Mouse (Mus musculus) forebrain, embryonic 12.5 days (tissue): ENCODE measurements around the gene Tut4. TPM values are rescaled to one million over a fixed set of nuclear protein-coding genes. Genes with fewer than 3 reads are reported as not detected.

Experiments used
- ATAC-seq: fragments of 200-750 bp; cut with Nextera tagmentation; 2 replicates; pipeline ENCODE4 v1.8.0; 2017; ENCODE audit warnings: moderate TSS enrichment; ENCODE audit not compliant: low FRiP score
- H3K27ac ChIP-seq: fragments of 300-500 bp; sonication (generic); 2 replicates; pipeline ENCODE4 v1.5.1; 2016; ENCODE audit warnings: mild to moderate bottlenecking
- H3K27me3 ChIP-seq: fragments of 300-500 bp; sonication (generic); 2 replicates; pipeline ENCODE4 v1.6.1; 2016; ENCODE audit warnings: mild to moderate bottlenecking
- H3K36me3 ChIP-seq: fragments of 300-500 bp; sonication (generic); replicated peaks from 2 replicates; pipeline ENCODE4 v1.6.1; 2016; ENCODE audit warnings: mild to moderate bottlenecking
- H3K4me1 ChIP-seq: fragments of 300-500 bp; sonication (generic); 2 replicates; pipeline ENCODE4 v1.6.1; 2016
- H3K4me2 ChIP-seq: fragments of 300-500 bp; sonication (generic); 2 replicates; pipeline ENCODE4 v1.6.1; 2016; ENCODE audit warnings: mild to moderate bottlenecking, moderate library complexity
- H3K4me3 ChIP-seq: fragments of 300-500 bp; sonication (generic); replicated peaks from 2 replicates; pipeline ENCODE4 v1.5.1; 2016; ENCODE audit warnings: mild to moderate bottlenecking
- H3K9ac ChIP-seq: fragments of 300-500 bp; sonication (generic); 2 replicates; pipeline ENCODE4 v1.6.1; 2016; ENCODE audit warnings: mild to moderate bottlenecking
- H3K9me3 ChIP-seq: fragments of 300-500 bp; sonication (generic); 2 replicates; pipeline ENCODE4 v1.6.1; 2016
- WGBS: fragments of 180-500 bp; shearing (Covaris S2); methylation state at CpG from one replicate; pipeline ENCODE4 v1.1.7; 2016; 5-methylcytosine and 5-hydroxymethylcytosine counted together
- polyA plus RNA-seq: library from polyadenylated mRNA; unstranded; fragments of >200 nt; fragmentation: Nextera tagmentation; extraction: Ambion mirVana; gene quantifications from 2 replicates; pipeline ENCODE4 v1.2.1, GENCODE M21; 2016

The Tut4 gene
- polyA plus RNA-seq, 1 experiment from 2014 or later = 118 TPM

DNA sequence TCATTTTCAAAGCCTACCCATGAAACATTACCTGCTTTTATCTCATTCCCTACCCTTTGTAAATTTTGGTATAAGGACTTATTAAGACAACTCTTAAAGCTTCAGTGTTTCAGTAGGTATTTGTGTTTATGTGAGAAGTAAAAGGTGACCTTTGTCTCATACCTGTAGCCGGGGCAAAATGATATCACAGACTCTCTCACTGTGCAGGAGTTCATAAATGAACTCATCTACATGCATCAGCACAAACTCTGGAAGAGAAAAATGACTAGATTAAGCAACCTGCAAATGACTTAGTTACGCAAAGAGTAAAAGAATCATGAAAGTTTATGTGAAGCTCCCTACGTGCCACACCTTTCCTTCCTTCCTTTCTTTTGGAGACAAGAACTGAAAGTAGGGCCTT is 113.4 kb downstream of the Tut4 start:
- WGBS = 99% methylated on average over 3 of the region's 3 CpGs
- Histone ChIP-seq H3K27ac (no peak overlapping the region), H3K4me1 (peaks cover 6% of the 10 kb centered on the region), H3K4me3 (no peak overlapping the region), H3K4me2 (no peak overlapping the region), H3K36me3 (peaks cover 69% of the 10 kb centered on the region), H3K9ac (no peak overlapping the region), H3K27me3 (no peaks in the 10 kb centered on the region), H3K9me3 (no peaks in the 10 kb centered on the region)
- ATAC-seq = no peak

DNA sequence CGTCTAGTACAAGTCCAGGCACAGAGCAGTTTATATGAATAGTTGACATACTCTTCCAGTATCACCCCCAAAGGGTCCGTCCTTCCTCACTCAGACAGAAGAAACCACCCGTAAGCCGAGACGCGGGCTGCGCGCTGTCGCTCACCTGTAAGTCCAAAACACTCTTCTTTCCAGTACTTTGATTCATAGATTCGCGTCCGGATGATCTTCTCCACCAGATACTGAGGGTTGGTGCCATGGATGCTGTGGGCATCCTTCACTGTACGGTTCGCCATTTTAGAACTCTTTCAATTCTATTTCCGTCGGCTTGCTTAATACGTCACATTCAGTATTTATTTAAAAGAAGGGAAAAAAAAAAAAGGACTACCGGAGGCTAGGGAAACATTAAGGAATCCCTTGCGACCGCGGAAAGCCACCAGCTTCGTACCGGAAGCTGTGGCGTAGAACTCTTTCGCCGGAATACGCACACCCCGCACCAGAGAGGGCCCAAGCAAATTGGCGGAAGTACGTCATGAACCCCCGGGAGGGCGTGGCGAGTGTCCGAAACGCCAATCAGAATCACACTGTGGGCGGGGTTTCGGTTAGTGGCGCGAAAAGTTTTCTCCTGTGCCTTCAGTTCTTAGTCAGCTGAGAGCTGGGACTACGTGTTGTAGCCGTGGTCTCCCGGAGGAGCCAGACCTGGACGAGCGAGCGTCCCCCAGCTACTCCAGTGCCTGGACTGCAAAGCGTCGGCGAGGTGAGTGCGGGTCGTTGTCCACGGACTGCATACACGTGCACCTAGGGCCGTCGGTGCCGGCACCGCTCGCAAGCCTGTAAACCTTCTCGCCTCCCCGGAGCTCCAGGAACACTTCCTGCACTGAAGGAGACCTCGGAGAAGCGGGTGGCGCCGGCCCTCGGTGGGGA is 119.9 kb downstream of the Tut4 start, which contains the start of the genes Prpf38a and Orc1:
Prpf38a (minus strand) TSS at position 497 of the 903 bp plus-strand sequence.
Orc1 (plus strand) TSS at position 584 of the 903 bp plus-strand sequence.
- H3K4me2 ChIP-seq = peak within 1 kb of the TSS; percentile 82
- under 1% methylated on average over 64 of the region's 64 CpGs for WGBS
- peaks cover 25% of the 10 kb centered on the region for H3K4me1 ChIP-seq
- peak within 1 kb of the TSS; percentile 77 for H3K9ac ChIP-seq
- H3K4me3 ChIP-seq = peak within 1 kb of the TSS; percentile 76
- H3K9me3 ChIP-seq = no peaks in the 10 kb centered on the region
- ATAC-seq = peak; percentile 99
- H3K27ac ChIP-seq = peak within 1 kb of the TSS; percentile 73
- H3K27me3 ChIP-seq = no peaks in the 10 kb centered on the region
- H3K36me3 ChIP-seq = peaks cover 26% of the 10 kb centered on the region

DNA sequence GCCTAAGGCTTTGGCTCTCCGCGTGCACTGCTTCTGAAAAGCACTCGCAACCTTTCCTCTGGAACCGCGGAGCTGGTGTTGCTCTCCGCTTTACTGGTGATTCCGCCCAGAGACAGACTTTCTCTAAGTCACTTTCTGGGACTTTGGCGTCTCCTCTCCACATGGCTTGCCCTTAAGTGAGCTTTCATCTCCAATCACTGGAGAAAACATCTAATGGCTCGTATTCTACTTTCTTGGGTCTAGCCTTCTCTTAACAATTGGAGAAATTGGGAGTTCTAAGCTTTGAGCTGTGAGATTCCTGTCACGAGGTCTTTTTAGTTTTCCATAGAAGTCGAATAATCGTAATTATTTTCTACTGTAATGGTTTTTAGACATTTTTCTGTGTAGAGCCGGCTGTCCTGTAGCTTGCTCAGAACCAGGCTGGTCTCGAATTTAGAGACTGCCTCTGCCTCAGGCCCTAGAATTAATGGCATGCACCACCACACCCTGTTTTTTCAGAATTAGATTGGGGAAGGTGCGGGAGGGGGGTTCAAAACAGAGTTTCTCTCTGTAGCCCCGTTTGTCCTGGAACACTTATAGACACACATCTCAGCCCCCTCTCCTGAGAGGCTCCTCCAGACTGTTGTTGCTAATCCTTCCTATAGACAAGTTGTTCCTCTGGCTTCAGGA is 120.7 kb downstream of the Tut4 start:
- 1% methylated on average over 16 of the region's 16 CpGs for WGBS
- H3K36me3 ChIP-seq = peaks cover 21% of the 10 kb centered on the region
- H3K9ac ChIP-seq = peak overlapping the region; percentile 62
- H3K27me3 ChIP-seq = no peaks in the 10 kb centered on the region
- H3K9me3 ChIP-seq = no peaks in the 10 kb centered on the region
- H3K4me2 ChIP-seq = peak overlapping the region; percentile 68
- peak overlapping the region; percentile 63 for H3K27ac ChIP-seq
- peak overlapping the region; percentile 76 for H3K4me3 ChIP-seq
- H3K4me1 ChIP-seq = peaks cover 25% of the 10 kb centered on the region
- no peak for ATAC-seq

DNA sequence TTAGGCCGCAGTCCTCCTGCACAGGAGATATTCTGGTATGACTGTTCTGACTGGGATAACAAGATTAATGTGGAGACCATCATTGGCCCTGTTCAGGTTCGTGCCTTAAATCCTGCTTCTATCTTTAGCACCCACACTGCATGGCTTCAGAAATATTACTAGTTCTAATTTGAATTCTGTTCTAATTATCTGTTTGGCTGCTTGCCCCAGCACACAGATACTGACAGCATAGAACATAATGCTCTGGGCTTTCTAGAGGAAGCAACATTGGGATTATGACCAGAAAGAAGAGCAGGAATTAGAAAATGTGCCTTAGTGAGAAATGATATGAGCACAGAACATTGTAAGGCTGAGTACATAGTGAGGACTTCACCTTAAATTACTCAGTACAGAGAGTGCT is 134.2 kb downstream of the Tut4 start:
- Histone ChIP-seq H3K27me3 (no peaks in the 10 kb centered on the region), H3K36me3 (peaks cover 16% of the 10 kb centered on the region), H3K27ac (no peak overlapping the region), H3K4me3 (no peak overlapping the region), H3K9ac (no peak overlapping the region), H3K9me3 (no peaks in the 10 kb centered on the region), H3K4me2 (no peak overlapping the region), H3K4me1 (no peaks in the 10 kb centered on the region)
- WGBS = 93% methylated on average over 2 of the region's 2 CpGs
- ATAC-seq = no peak

DNA sequence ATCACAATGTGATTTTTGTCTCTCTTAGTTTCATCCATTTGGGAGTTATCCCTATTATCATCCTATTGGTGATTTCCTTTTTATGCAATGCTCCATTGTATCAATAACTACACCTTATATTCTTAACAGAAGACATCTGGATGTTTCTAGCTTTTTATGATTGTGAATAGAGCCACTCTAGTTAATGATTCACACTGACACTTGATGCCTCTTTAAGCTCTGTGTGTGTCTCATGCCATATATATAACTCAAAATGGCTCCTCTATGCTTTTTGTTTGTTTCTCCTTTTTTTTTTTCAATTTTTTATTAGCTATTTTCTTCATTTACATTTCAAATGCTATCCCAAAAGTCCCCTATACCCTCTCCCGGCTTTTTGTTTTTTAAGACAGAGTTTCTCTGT is 136.6 kb downstream of the Tut4 start:
- no peak overlapping the region for H3K4me3 ChIP-seq
- H3K27me3 ChIP-seq = no peaks in the 10 kb centered on the region
- H3K4me1 ChIP-seq = no peaks in the 10 kb centered on the region
- H3K9me3 ChIP-seq = no peaks in the 10 kb centered on the region
- H3K27ac ChIP-seq = no peak overlapping the region
- ATAC-seq = no peak
- peaks cover 26% of the 10 kb centered on the region for H3K36me3 ChIP-seq
- no peak overlapping the region for H3K9ac ChIP-seq
- 78% methylated on average over 1 of the region's 1 CpGs for WGBS
- H3K4me2 ChIP-seq = no peak overlapping the region

DNA sequence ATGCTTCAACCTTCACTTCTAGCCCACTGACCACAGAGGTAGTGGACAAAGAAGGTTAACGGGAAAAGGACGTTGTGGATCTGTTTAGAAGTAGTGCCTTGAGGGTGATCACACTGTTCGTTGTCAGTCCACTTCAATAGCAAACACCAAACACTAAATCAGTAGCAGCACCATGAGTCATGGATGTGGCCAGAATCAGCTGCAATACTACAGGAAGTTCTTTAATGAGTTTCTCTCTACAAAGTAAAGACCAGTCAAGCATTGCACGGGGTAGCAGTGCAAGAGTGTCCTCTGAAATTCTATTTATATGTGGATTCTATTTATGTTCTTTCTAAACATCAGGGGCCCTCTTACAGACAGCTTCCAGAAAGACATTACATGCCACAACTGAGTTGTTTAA is 139.1 kb downstream of the Tut4 start:
- peaks cover 40% of the 10 kb centered on the region for H3K36me3 ChIP-seq
- no peaks in the 10 kb centered on the region for H3K27me3 ChIP-seq
- no peak overlapping the region for H3K9ac ChIP-seq
- no peak overlapping the region for H3K27ac ChIP-seq
- 87% methylated on average over 4 of the region's 4 CpGs for WGBS
- H3K4me2 ChIP-seq = no peak overlapping the region
- no peaks in the 10 kb centered on the region for H3K9me3 ChIP-seq
- H3K4me1 ChIP-seq = no peaks in the 10 kb centered on the region
- no peak for ATAC-seq
- H3K4me3 ChIP-seq = no peak overlapping the region

DNA sequence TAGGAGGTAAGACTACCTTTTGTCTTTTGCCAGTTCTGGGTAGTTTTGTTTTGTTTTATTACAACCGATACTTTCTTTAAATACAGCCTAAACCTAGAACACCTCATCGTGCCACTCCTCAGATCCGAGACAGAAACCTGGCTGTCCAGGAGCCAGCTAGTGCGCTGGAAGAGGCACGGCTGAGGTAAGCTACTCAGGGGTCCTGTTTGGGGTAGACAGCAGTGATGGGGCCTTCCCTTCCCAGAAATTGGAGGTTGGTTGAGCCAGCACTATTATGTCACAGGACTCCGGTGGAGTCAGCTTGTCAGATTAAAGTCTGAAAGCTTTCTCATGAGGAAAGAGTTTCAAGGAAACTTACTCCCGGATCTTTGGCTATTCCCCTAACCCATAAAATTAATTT is 142.6 kb downstream of the Tut4 start:
- Histone ChIP-seq H3K36me3 (peaks cover 66% of the 10 kb centered on the region), H3K9me3 (no peaks in the 10 kb centered on the region), H3K27ac (no peak overlapping the region), H3K27me3 (no peaks in the 10 kb centered on the region), H3K4me1 (no peaks in the 10 kb centered on the region), H3K9ac (no peak overlapping the region), H3K4me2 (no peak overlapping the region), H3K4me3 (no peak overlapping the region)
- WGBS = 95% methylated on average over 7 of the region's 7 CpGs
- ATAC-seq = no peak

DNA sequence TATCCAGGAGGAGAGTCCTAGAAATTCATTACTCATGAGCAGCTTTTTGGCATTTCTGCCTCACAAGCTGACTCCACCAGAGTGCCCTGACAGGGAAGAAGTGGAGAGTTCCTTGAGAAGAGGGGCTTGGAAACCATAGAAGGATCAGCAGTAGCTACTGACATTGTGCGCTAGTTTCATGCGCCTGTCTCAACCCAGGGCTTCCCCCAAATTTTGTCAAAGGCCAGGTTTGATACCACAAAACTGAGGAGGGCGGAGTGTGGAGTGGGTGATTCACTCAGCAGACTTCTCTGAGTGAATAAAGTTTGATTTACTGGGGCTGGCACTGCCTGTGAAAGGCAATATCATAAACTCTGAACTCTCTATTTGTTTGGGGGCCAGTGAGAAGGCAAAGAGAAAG is 149.4 kb downstream of the Tut4 start:
- Histone ChIP-seq H3K9me3 (no peaks in the 10 kb centered on the region), H3K27ac (no peak overlapping the region), H3K27me3 (no peaks in the 10 kb centered on the region), H3K4me3 (no peak overlapping the region), H3K36me3 (peaks cover 39% of the 10 kb centered on the region), H3K4me1 (no peaks in the 10 kb centered on the region), H3K4me2 (no peak overlapping the region), H3K9ac (no peak overlapping the region)
- 93% methylated on average over 3 of the region's 3 CpGs for WGBS
- ATAC-seq = no peak

Other genes starting within 250 kb of the Tut4 start
- gene Zyg11a, start 241.4 kb upstream of the Tut4 start, polyA plus RNA-seq = not detected in 2 replicates
- 26.2 and 31.1 TPM in 2 replicates for gene Zyg11b, start 158.3 kb upstream of the Tut4 start, polyA plus RNA-seq
- gene Coa7, start 131.3 kb upstream of the Tut4 start, polyA plus RNA-seq = 49.0 and 49.3 TPM in 2 replicates
- gene Shisal2a, start 76.1 kb upstream of the Tut4 start, polyA plus RNA-seq = 2.2 and 2.3 TPM in 2 replicates
- gene Gpx7, start 52.5 kb upstream of the Tut4 start, polyA plus RNA-seq = 29.2 and 35.1 TPM in 2 replicates
- gene Prpf38a, start 119.9 kb downstream of the Tut4 start, polyA plus RNA-seq = 107 and 112 TPM in 2 replicates
- gene Orc1, start 120.0 kb downstream of the Tut4 start, polyA plus RNA-seq = 11.4 and 13.0 TPM in 2 replicates
- 22.8 and 29.1 TPM in 2 replicates for gene Cc2d1b, start 160.5 kb downstream of the Tut4 start, polyA plus RNA-seq